Mouse (Mus musculus) myocyte (in vitro differentiated cells): ENCODE measurements around the gene Ctf1.

ENCODE experiments used
- E2F4 ChIP-seq: IDR thresholded peaks from one replicate; pipeline ENCODE4 v1.6.1; 2011; ENCODE audit warnings: mild to moderate bottlenecking, control low read depth, moderate library complexity; ENCODE audit not compliant: insufficient read depth
- MAX ChIP-seq: IDR thresholded peaks from one replicate; pipeline ENCODE4 v1.6.1; 2011; ENCODE audit warnings: low read depth, mild to moderate bottlenecking, control low read depth
- POLR2A ChIP-seq: IDR thresholded peaks from one replicate; pipeline ENCODE4 v1.6.1; 2011; ENCODE audit warnings: low read depth, mild to moderate bottlenecking, control low read depth, moderate library complexity; ENCODE audit not compliant: insufficient read length
- POLR2AphosphoS2 ChIP-seq: IDR thresholded peaks from one replicate; pipeline ENCODE4 v1.6.1; 2011; ENCODE audit warnings: low read depth, control low read depth; ENCODE audit not compliant: insufficient read length
- TCF3 ChIP-seq: IDR thresholded peaks from one replicate; pipeline ENCODE4 v1.6.1; 2011; ENCODE audit warnings: low read depth, control low read depth; ENCODE audit not compliant: insufficient read length

GRCm38 (mm10) chr7:127766851-127767609, 54.5 kb downstream of the Ctf1 start:
- TF ChIP-seq TCF3 (no peak), POLR2A (no peak), MAX (no peak), POLR2AphosphoS2 (no peak), E2F4 (no peak)
